Mouse (Mus musculus) hindbrain, postnatal 0 days (tissue): ENCODE measurements at regions not wholly inside any gene's neighbourhood (a gene's known extent, or its start where the extent isn't known, plus 50 kb on each side); places are given as distances from the start of the nearest gene placed in this dataset.

ENCODE experiments used
- ATAC-seq: fragments of 200-750 bp; cut with Nextera tagmentation; 2 replicates; pipeline ENCODE4 v1.8.0; 2017; ENCODE audit warnings: mild to moderate bottlenecking, moderate TSS enrichment, moderate library complexity
- DNase-seq: peaks from one replicate; pipeline ENCODE4 v3.0.0-alpha.2; 2015; ENCODE audit warnings: low spot score
- H3K27ac ChIP-seq: fragments of 300-500 bp; sonication (generic); 2 replicates; pipeline ENCODE4 v1.5.1; 2014; ENCODE audit warnings: mild to moderate bottlenecking
- H3K27me3 ChIP-seq: fragments of 300-500 bp; sonication (generic); 2 replicates; pipeline ENCODE4 v1.6.1; 2014; ENCODE audit warnings: low read length, mixed read lengths; ENCODE audit not compliant: insufficient read depth
- H3K36me3 ChIP-seq: fragments of 300-500 bp; sonication (generic); 2 replicates; pipeline ENCODE4 v1.6.1; 2014; ENCODE audit warnings: low read length, mixed read lengths; ENCODE audit not compliant: insufficient read depth
- H3K4me1 ChIP-seq: fragments of 300-500 bp; sonication (generic); 2 replicates; pipeline ENCODE4 v1.6.1; 2014; ENCODE audit warnings: antibody characterized with exemption, low read length, mixed read lengths; ENCODE audit not compliant: insufficient read depth
- H3K4me2 ChIP-seq: fragments of 300-500 bp; sonication (generic); 2 replicates; pipeline ENCODE4 v1.6.1; 2014; ENCODE audit warnings: low read depth, mild to moderate bottlenecking, low read length, moderate library complexity, mixed read lengths
- H3K4me3 ChIP-seq: fragments of 300-500 bp; sonication (generic); 2 replicates; pipeline ENCODE4 v1.5.1; 2014; ENCODE audit warnings: low read length
- H3K9ac ChIP-seq: fragments of 300-500 bp; sonication (generic); replicated peaks from 2 replicates; pipeline ENCODE4 v1.6.1; 2014; ENCODE audit warnings: mild to moderate bottlenecking, low read length, moderate library complexity, mixed read lengths
- H3K9me3 ChIP-seq: fragments of 300-500 bp; sonication (generic); 2 replicates; pipeline ENCODE4 v1.6.1; 2016; ENCODE audit warnings: low read length, mixed read lengths
- CTCF ChIP-seq: IDR thresholded peaks from 2 replicates; pipeline ENCODE4 v1.5.1; 2016; ENCODE audit warnings: antibody characterized with exemption, control low read depth, low read depth
- WGBS: fragments of 180-500 bp; shearing (Covaris S2); extraction: QIAGEN DNeasy Blood & Tissue Kit; methylation state at CpG from one replicate; pipeline ENCODE4 v1.1.7; 2014; 5-methylcytosine and 5-hydroxymethylcytosine counted together

GRCm38 (mm10) chr2:61389207-61389606, 189.2 kb upstream of the Tank start:
- H3K4me3 ChIP-seq = no peak overlapping the region
- H3K4me1 ChIP-seq = no peaks in the 10 kb centered on the region; the same call in 1 of the 2 replicates
- H3K27ac ChIP-seq = no peak overlapping the region
- H3K27me3 ChIP-seq = no peaks in the 10 kb centered on the region
- WGBS = 74% methylated on average over 1 of the region's 1 CpGs
- no peak overlapping the region for H3K9ac ChIP-seq
- H3K36me3 ChIP-seq = no peaks in the 10 kb centered on the region
- no peak for DNase-seq
- no peak overlapping the region for H3K4me2 ChIP-seq
- TF ChIP-seq CTCF = no peak
- H3K9me3 ChIP-seq = peaks cover 2% of the 10 kb centered on the region; the same call in 1 of the 2 replicates
- ATAC-seq = no peak

DNA sequence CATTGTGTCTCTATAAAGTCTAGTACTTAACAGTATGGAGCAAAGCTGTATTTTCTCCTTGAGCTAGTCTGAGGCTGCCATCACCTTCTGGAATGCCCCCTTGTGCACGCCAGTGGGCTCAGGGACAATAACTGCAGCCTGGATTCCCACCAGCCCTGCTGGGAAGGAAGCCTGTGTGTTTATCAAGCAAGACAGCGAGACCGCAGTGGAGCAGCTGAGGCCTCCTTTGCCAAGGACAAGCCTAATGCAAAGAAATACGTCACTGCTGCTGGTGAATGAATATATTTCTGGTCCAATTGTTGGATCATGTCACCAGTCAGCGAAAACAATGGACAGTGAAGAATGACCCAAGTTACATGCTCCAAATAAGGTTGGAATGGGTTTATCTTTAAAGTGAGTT, 190.8 kb upstream of the Tank start:
- Histone ChIP-seq H3K36me3 (no peaks in the 10 kb centered on the region), H3K4me2 (no peak overlapping the region), H3K4me3 (no peak overlapping the region), H3K9me3 (peaks cover under 1% of the 10 kb centered on the region; the same call in 1 of the 2 replicates), H3K27me3 (no peaks in the 10 kb centered on the region), H3K4me1 (no peaks in the 10 kb centered on the region; the same call in 1 of the 2 replicates), H3K9ac (no peak overlapping the region), H3K27ac (no peak overlapping the region)
- DNase-seq = peak; percentile 30
- TF ChIP-seq CTCF = no peak
- 0 out of 2 replicates have a peak, but pooled peaks have one; percentile 32 for ATAC-seq
- WGBS = 29% methylated on average over 5 of the region's 5 CpGs

GRCm38 (mm10) chr2:61386966-61387365, 191.4 kb upstream of the Tank start:
- DNase-seq (no peak), ATAC-seq (no peak)
- no peak overlapping the region for H3K9ac ChIP-seq
- H3K4me3 ChIP-seq = no peak overlapping the region
- no peak for TF ChIP-seq CTCF
- no peaks in the 10 kb centered on the region for H3K27me3 ChIP-seq
- no peaks in the 10 kb centered on the region for H3K36me3 ChIP-seq
- 90% methylated on average over 5 of the region's 5 CpGs for WGBS
- no peaks in the 10 kb centered on the region for H3K9me3 ChIP-seq
- H3K4me1 ChIP-seq = no peaks in the 10 kb centered on the region; the same call in 1 of the 2 replicates
- no peak overlapping the region for H3K27ac ChIP-seq
- no peak overlapping the region for H3K4me2 ChIP-seq

- DNase-seq (no peak), ATAC-seq (no peak)
- no peak for TF ChIP-seq CTCF
- Histone ChIP-seq H3K9me3 (no peaks in the 10 kb centered on the region), H3K4me3 (no peak overlapping the region), H3K4me1 (no peaks in the 10 kb centered on the region; the same call in 1 of the 2 replicates), H3K27me3 (no peaks in the 10 kb centered on the region), H3K36me3 (no peaks in the 10 kb centered on the region), H3K4me2 (no peak overlapping the region), H3K27ac (no peak overlapping the region), H3K9ac (no peak overlapping the region)
- WGBS = 74% methylated on average over 6 of the region's 6 CpGs
These were observed 193.9 kb upstream of the Tank start for GRCm38 (mm10) chr2:61384467-61384866.

- Histone ChIP-seq H3K27me3 (no peaks in the 10 kb centered on the region), H3K4me3 (no peak overlapping the region), H3K4me2 (no peak overlapping the region), H3K4me1 (no peaks in the 10 kb centered on the region; the same call in 1 of the 2 replicates), H3K9ac (no peak overlapping the region), H3K36me3 (no peaks in the 10 kb centered on the region), H3K9me3 (no peaks in the 10 kb centered on the region), H3K27ac (no peak overlapping the region)
- ATAC-seq (no peak), DNase-seq (no peak)
- WGBS = 100% methylated on average over 1 of the region's 1 CpGs
- no peak for TF ChIP-seq CTCF
These were observed 194.6 kb upstream of the Tank start for GRCm38 (mm10) chr2:61383744-61384295.

- WGBS = 71% methylated on average over 5 of the region's 5 CpGs
- H3K9me3 ChIP-seq = no peaks in the 10 kb centered on the region
- TF ChIP-seq CTCF = no peak
- H3K36me3 ChIP-seq = no peaks in the 10 kb centered on the region
- no peak overlapping the region for H3K4me2 ChIP-seq
- no peak overlapping the region for H3K4me3 ChIP-seq
- ATAC-seq (no peak), DNase-seq (no peak)
- no peak overlapping the region for H3K9ac ChIP-seq
- no peaks in the 10 kb centered on the region for H3K27me3 ChIP-seq
- no peak overlapping the region for H3K27ac ChIP-seq
- no peaks in the 10 kb centered on the region for H3K4me1 ChIP-seq
These were observed 199.3 kb upstream of the Tank start for GRCm38 (mm10) chr2:61379076-61379475.

- DNase-seq (no peak), ATAC-seq (no peak)
- Histone ChIP-seq H3K4me1 (no peaks in the 10 kb centered on the region), H3K4me3 (no peak overlapping the region), H3K27me3 (no peaks in the 10 kb centered on the region), H3K9me3 (no peaks in the 10 kb centered on the region), H3K9ac (no peak overlapping the region), H3K27ac (no peak overlapping the region), H3K36me3 (no peaks in the 10 kb centered on the region), H3K4me2 (no peak overlapping the region)
- no peak for TF ChIP-seq CTCF
- 84% methylated on average over 5 of the region's 5 CpGs for WGBS
These were observed 200.1 kb upstream of the Tank start for GRCm38 (mm10) chr2:61378297-61378696.
